In genomic region chr7:122466722-122467121, GRCm38 (mm10) we compare ENCODE assay signal across 21 mouse cellular contexts.
DNase-seq lines count a peak whose midpoint lies in the region; ATAC-seq lines count a peak whose summit lies in the region.
"Had no signal": no experiment of that assay in that cellular context is flagged by ENCODE, and none has a peak within 500 bp of the region (broad histone marks: within the 10 kb centered on the region; RNA-seq: fewer than 3 reads in every experiment).

No protein-coding gene starts in this region.

- H3K27ac ChIP-seq in forebrain, embryonic 12.5 days: no peak overlapping the region
- no peak overlapping the region for H3K27ac ChIP-seq in forebrain, embryonic 13.5 days
- H3K27ac ChIP-seq in hindbrain, embryonic 12.5 days: no peak overlapping the region
- H3K27ac ChIP-seq in hindbrain, embryonic 11.5 days (ENCODE audit: low read depth, low read length): no peak overlapping the region
- H3K27ac ChIP-seq in intestine, embryonic 15.5 days: no peak overlapping the region
- no peak overlapping the region for H3K27ac ChIP-seq in intestine, embryonic 16.5 days (ENCODE audit: low read length)
- no peak overlapping the region for H3K27ac ChIP-seq in midbrain, embryonic 13.5 days
- H3K27ac ChIP-seq in midbrain, embryonic 11.5 days (ENCODE audit: low read depth, low read length): no peak overlapping the region
- H3K27ac ChIP-seq: embryonic facial prominence, embryonic 10.5 days; embryonic facial prominence, embryonic 13.5 days; heart, adult 2 months; heart, embryonic 15.5 days; hindbrain, embryonic 13.5 days had no signal

- H3K9ac ChIP-seq in forebrain, embryonic 12.5 days: no peak overlapping the region
- H3K9ac ChIP-seq in forebrain, embryonic 13.5 days: no peak overlapping the region
- H3K9ac ChIP-seq in hindbrain, embryonic 12.5 days: no peak overlapping the region
- no peak overlapping the region for H3K9ac ChIP-seq in hindbrain, embryonic 11.5 days (ENCODE audit: low read depth, low read length)
- no peak overlapping the region for H3K9ac ChIP-seq in intestine, embryonic 15.5 days
- no peak overlapping the region for H3K9ac ChIP-seq in intestine, embryonic 16.5 days (ENCODE audit: low read depth, low read length)
- no peak overlapping the region for H3K9ac ChIP-seq in midbrain, embryonic 13.5 days (replicated peaks)
- no peak overlapping the region for H3K9ac ChIP-seq in midbrain, embryonic 11.5 days (ENCODE audit: low read length)
- H3K9ac ChIP-seq: embryonic facial prominence, embryonic 13.5 days; heart, embryonic 15.5 days; hindbrain, embryonic 13.5 days had no signal

- peak; percentile 36; the same call in 1 of the 2 replicates for ATAC-seq in forebrain, embryonic 12.5 days (ENCODE audit: low FRiP score)
- no peak for ATAC-seq in forebrain, embryonic 13.5 days
- 0 out of 2 replicates have a peak, but pooled peaks have one; percentile 40 for ATAC-seq in hindbrain, embryonic 12.5 days (ENCODE audit: low FRiP score)
- ATAC-seq in hindbrain, embryonic 11.5 days (ENCODE audit: low FRiP score): no peak
- ATAC-seq in intestine, embryonic 15.5 days: peak; percentile 25; the same call in 1 of the 2 replicates
- no peak for ATAC-seq in intestine, embryonic 16.5 days
- ATAC-seq in midbrain, embryonic 13.5 days: peak; percentile 64; the same call in 1 of the 2 replicates
- ATAC-seq in midbrain, embryonic 11.5 days (ENCODE audit: low FRiP score): no peak
- ATAC-seq: forebrain, embryonic 16.5 days; intestine, postnatal 0 days had no signal

- H3K36me3 ChIP-seq in forebrain, embryonic 12.5 days (replicated peaks): no peaks in the 10 kb centered on the region
- H3K36me3 ChIP-seq in forebrain, embryonic 13.5 days (ENCODE audit: poor library complexity, severe bottlenecking): no peaks in the 10 kb centered on the region
- no peaks in the 10 kb centered on the region for H3K36me3 ChIP-seq in hindbrain, embryonic 12.5 days
- H3K36me3 ChIP-seq in hindbrain, embryonic 11.5 days (ENCODE audit: control insufficient read depth, insufficient read depth, low read length): no peaks in the 10 kb centered on the region
- no peaks in the 10 kb centered on the region for H3K36me3 ChIP-seq in intestine, embryonic 15.5 days
- H3K36me3 ChIP-seq in intestine, embryonic 16.5 days (ENCODE audit: control insufficient read depth, insufficient read depth, low read length): no peaks in the 10 kb centered on the region
- no peaks in the 10 kb centered on the region for H3K36me3 ChIP-seq in midbrain, embryonic 13.5 days
- H3K36me3 ChIP-seq in midbrain, embryonic 11.5 days (ENCODE audit: control insufficient read depth, insufficient read depth, low read length): no peaks in the 10 kb centered on the region
- H3K36me3 ChIP-seq: embryonic facial prominence, embryonic 10.5 days; embryonic facial prominence, embryonic 13.5 days; heart, embryonic 15.5 days; hindbrain, embryonic 13.5 days had no signal

- WGBS in forebrain, embryonic 12.5 days: 89% methylated on average over 2 of the region's 2 CpGs
- 93% methylated on average over 2 of the region's 2 CpGs for WGBS in forebrain, embryonic 13.5 days
- WGBS in hindbrain, embryonic 12.5 days: 85% methylated on average over 2 of the region's 2 CpGs
- WGBS in hindbrain, embryonic 11.5 days: 91% methylated on average over 1 of the region's 2 CpGs
- WGBS in intestine, embryonic 15.5 days: 70% methylated on average over 2 of the region's 2 CpGs
- 64% methylated on average over 2 of the region's 2 CpGs for WGBS in intestine, embryonic 16.5 days
- WGBS in midbrain, embryonic 13.5 days: 84% methylated on average over 2 of the region's 2 CpGs
- 71% methylated on average over 2 of the region's 2 CpGs for WGBS in midbrain, embryonic 11.5 days

- no peak overlapping the region for H3K4me3 ChIP-seq in forebrain, embryonic 12.5 days (replicated peaks)
- no peak overlapping the region for H3K4me3 ChIP-seq in forebrain, embryonic 13.5 days
- no peak overlapping the region for H3K4me3 ChIP-seq in hindbrain, embryonic 12.5 days
- no peak overlapping the region for H3K4me3 ChIP-seq in hindbrain, embryonic 11.5 days (ENCODE audit: low read depth, low read length)
- H3K4me3 ChIP-seq in intestine, embryonic 15.5 days (replicated peaks): no peak overlapping the region
- H3K4me3 ChIP-seq in intestine, embryonic 16.5 days (ENCODE audit: low read length): no peak overlapping the region
- H3K4me3 ChIP-seq in midbrain, embryonic 13.5 days (replicated peaks): no peak overlapping the region
- H3K4me3 ChIP-seq in midbrain, embryonic 11.5 days (ENCODE audit: low read depth, low read length): no peak overlapping the region
- H3K4me3 ChIP-seq: embryonic facial prominence, embryonic 10.5 days; embryonic facial prominence, embryonic 13.5 days; erythroblast, embryonic 14.5 days; heart, adult 2 months; heart, embryonic 15.5 days; hindbrain, embryonic 13.5 days had no signal

- H3K9me3 ChIP-seq in forebrain, embryonic 12.5 days: no peaks in the 10 kb centered on the region
- no peaks in the 10 kb centered on the region for H3K9me3 ChIP-seq in forebrain, embryonic 13.5 days (replicated peaks)
- H3K9me3 ChIP-seq in hindbrain, embryonic 12.5 days (replicated peaks): no peaks in the 10 kb centered on the region
- no peaks in the 10 kb centered on the region for H3K9me3 ChIP-seq in hindbrain, embryonic 11.5 days (ENCODE audit: control insufficient read depth, low read length)
- H3K9me3 ChIP-seq in intestine, embryonic 15.5 days: no peaks in the 10 kb centered on the region
- no peaks in the 10 kb centered on the region for H3K9me3 ChIP-seq in intestine, embryonic 16.5 days (ENCODE audit: control insufficient read depth, low read length)
- H3K9me3 ChIP-seq in midbrain, embryonic 13.5 days: no peaks in the 10 kb centered on the region
- H3K9me3 ChIP-seq in midbrain, embryonic 11.5 days (ENCODE audit: control insufficient read depth, low read length): no peaks in the 10 kb centered on the region
- H3K9me3 ChIP-seq: embryonic facial prominence, embryonic 10.5 days; embryonic facial prominence, embryonic 13.5 days; heart, embryonic 15.5 days; hindbrain, embryonic 13.5 days had no signal

- no peak overlapping the region for H3K4me2 ChIP-seq in forebrain, embryonic 12.5 days
- H3K4me2 ChIP-seq in forebrain, embryonic 13.5 days: no peak overlapping the region
- H3K4me2 ChIP-seq in hindbrain, embryonic 12.5 days (replicated peaks): no peak overlapping the region
- H3K4me2 ChIP-seq in hindbrain, embryonic 11.5 days (replicated peaks; ENCODE audit: low read depth, low read length): no peak overlapping the region
- H3K4me2 ChIP-seq in intestine, embryonic 15.5 days (replicated peaks): no peak overlapping the region
- H3K4me2 ChIP-seq in intestine, embryonic 16.5 days (ENCODE audit: low read depth, low read length): no peak overlapping the region
- H3K4me2 ChIP-seq in midbrain, embryonic 13.5 days (replicated peaks): no peak overlapping the region
- no peak overlapping the region for H3K4me2 ChIP-seq in midbrain, embryonic 11.5 days
- H3K4me2 ChIP-seq: embryonic facial prominence, embryonic 13.5 days; heart, embryonic 11.5 days; heart, embryonic 15.5 days; hindbrain, embryonic 13.5 days had no signal

- no peak for DNase-seq in hindbrain, embryonic 11.5 days (ENCODE audit: low spot score)
- DNase-seq in midbrain, embryonic 11.5 days (ENCODE audit: low spot score, missing footprints): no peak
- DNase-seq: adrenal gland, adult 8-10 months; cerebellum, adult 11-12 months; cerebellum, adult 8-10 months; gastrocnemius, postnatal 36 days; heart, adult 2 months had no signal

- no peaks in the 10 kb centered on the region for H3K4me1 ChIP-seq in forebrain, embryonic 12.5 days
- peaks cover 3% of the 10 kb centered on the region; the same call in 1 of the 2 replicates for H3K4me1 ChIP-seq in forebrain, embryonic 13.5 days
- H3K4me1 ChIP-seq in hindbrain, embryonic 12.5 days: 0 out of 2 replicates have a peak, but pooled peaks cover 2% of the 10 kb centered on the region
- no peaks in the 10 kb centered on the region for H3K4me1 ChIP-seq in hindbrain, embryonic 11.5 days (replicated peaks; ENCODE audit: control insufficient read depth, insufficient read depth, low read length)
- no peaks in the 10 kb centered on the region for H3K4me1 ChIP-seq in intestine, embryonic 15.5 days (replicated peaks)
- H3K4me1 ChIP-seq in intestine, embryonic 16.5 days (ENCODE audit: control insufficient read depth, insufficient read depth, low read length): no peaks in the 10 kb centered on the region
- no peaks in the 10 kb centered on the region for H3K4me1 ChIP-seq in midbrain, embryonic 13.5 days (replicated peaks)
- H3K4me1 ChIP-seq in midbrain, embryonic 11.5 days (ENCODE audit: control insufficient read depth, insufficient read depth, low read length): no peaks in the 10 kb centered on the region
- H3K4me1 ChIP-seq: embryonic facial prominence, embryonic 13.5 days; heart, embryonic 15.5 days; hindbrain, embryonic 13.5 days had no signal

- peaks cover 15% of the 10 kb centered on the region; the same call in 1 of the 2 replicates for H3K27me3 ChIP-seq in forebrain, embryonic 12.5 days
- no peaks in the 10 kb centered on the region; the same call in 1 of the 2 replicates for H3K27me3 ChIP-seq in forebrain, embryonic 13.5 days
- H3K27me3 ChIP-seq in hindbrain, embryonic 12.5 days: no peaks in the 10 kb centered on the region
- 0 out of 2 replicates have a peak, but pooled peaks cover 3% of the 10 kb centered on the region for H3K27me3 ChIP-seq in hindbrain, embryonic 11.5 days (ENCODE audit: control insufficient read depth, insufficient read depth, low read length)
- no peaks in the 10 kb centered on the region for H3K27me3 ChIP-seq in intestine, embryonic 15.5 days (replicated peaks)
- no peaks in the 10 kb centered on the region for H3K27me3 ChIP-seq in intestine, embryonic 16.5 days (replicated peaks; ENCODE audit: control insufficient read depth, insufficient read depth, low read length)
- H3K27me3 ChIP-seq in midbrain, embryonic 13.5 days: no peaks in the 10 kb centered on the region
- no peaks in the 10 kb centered on the region for H3K27me3 ChIP-seq in midbrain, embryonic 11.5 days (ENCODE audit: control insufficient read depth, insufficient read depth, low read length)

Comparison
In these comparisons a context has a peak if more than half of its experiments do, and no peak if none do; other contexts are left out.
1. ATAC-seq: peak in forebrain, embryonic 12.5 days (single experiment), hindbrain, embryonic 12.5 days (single experiment), intestine, embryonic 15.5 days (single experiment) and midbrain, embryonic 13.5 days (single experiment); none in forebrain, embryonic 13.5 days (single experiment), hindbrain, embryonic 11.5 days (single experiment), intestine, embryonic 16.5 days (single experiment) and midbrain, embryonic 11.5 days (single experiment).